Mouse (Mus musculus) heart, postnatal 0 days (tissue): ENCODE measurements around the gene Syn2.

Experiments
- CTCF ChIP-seq: IDR thresholded peaks from 2 replicates; pipeline ENCODE4 v1.5.1; 2016; ENCODE audit warnings: antibody characterized with exemption, control low read depth, low read depth
- EP300 ChIP-seq: IDR thresholded peaks from 2 replicates; pipeline ENCODE4 v1.6.1; 2016; ENCODE audit warnings: antibody characterized with exemption, low read depth

DNA sequence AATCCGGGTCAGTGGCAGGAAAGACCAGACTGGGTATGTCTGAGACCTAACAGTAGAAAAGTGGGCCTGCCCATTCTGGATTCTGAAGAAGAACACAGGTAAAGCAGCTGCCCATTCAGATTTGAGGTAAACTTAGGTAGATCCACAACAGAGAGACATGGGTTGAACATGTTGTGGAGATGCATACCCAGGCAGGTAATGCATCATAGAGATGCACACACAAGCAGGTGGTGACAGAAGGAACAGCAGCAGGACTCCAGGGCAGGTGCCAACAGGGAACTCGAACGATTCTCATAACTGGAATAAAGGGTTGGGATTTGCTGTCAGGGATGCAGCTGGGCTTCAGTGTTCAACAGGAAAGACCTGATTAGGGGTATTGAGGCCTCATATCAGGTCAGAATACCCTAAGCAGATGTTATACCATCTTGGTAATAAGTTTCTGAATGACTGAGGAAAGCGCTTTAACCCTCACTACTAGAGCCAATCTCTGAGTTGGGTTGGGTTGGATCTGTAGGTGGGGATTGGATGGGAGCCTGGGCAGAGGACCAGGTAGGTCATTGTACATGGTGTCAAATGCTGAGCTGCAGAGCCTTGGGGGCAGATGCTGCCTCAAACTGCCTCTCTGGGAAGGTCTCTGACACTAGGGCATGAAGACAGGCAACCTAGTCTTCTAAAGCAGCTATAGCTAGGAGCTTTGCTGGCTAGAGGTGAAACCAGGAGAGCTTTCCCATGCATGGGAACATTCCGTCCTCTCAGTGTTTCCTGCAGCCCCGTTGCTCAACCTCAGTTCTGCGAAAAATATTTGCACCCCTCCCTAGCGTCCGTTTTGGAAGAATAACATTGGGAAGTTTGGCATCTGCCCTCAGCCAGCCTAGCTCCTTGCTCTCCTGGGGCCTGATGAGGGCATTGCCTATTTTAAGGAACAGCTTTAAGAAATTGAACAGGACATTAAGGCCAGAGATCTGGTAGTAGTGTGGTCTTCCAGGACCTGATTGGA lies 103.6 kb downstream of the Syn2 start:
- TF ChIP-seq CTCF (no peak), EP300 (peak; percentile 87)
